Mouse (Mus musculus): ENCODE data around the gene Il2ra.
A peak's percentile ranks its signal among the peaks of the same experiment; 100 is the strongest.

The Il2ra gene

GRCm38 (mm10) chr2:11739516-11740051 is 97.0 kb downstream of the Il2ra start:
- peak; percentile 24 for DNase-seq (ENCODE audit: low read depth, low spot score)
- no peaks in the 10 kb centered on the region for H3K27me3 ChIP-seq (ENCODE audit: control insufficient read depth, insufficient read depth, low read length, poor library complexity, severe bottlenecking)
- peaks cover 2% of the 10 kb centered on the region for H3K36me3 ChIP-seq (ENCODE audit: control insufficient read depth, insufficient read depth, low read length, poor library complexity, severe bottlenecking)

All from splenic B cell, adult 2 months (primary cell).